Mouse (Mus musculus) thymus, adult 2 months (tissue): Measurements from ENCODE around the gene Med12l. TPM values are rescaled to one million over a fixed set of nuclear protein-coding genes. Genes with fewer than 3 reads are reported as not detected.
"Not testable (repeated sequence)": the region's sequence is repeated elsewhere in the genome, so short reads cannot be mapped to it uniquely, and the experiment has no call there.

Experiments used
- DNase-seq: peaks from one replicate; pipeline ENCODE4 v3.0.0; 2021
- H3K27ac ChIP-seq: fragments of 200-500 bp; 2 replicates; pipeline ENCODE4 v1.5.1; 2012; ENCODE audit warnings: low read length, control low read depth; ENCODE audit not compliant: control insufficient read depth, insufficient read depth
- H3K27me3 ChIP-seq: fragments of 200-500 bp; 2 replicates; pipeline ENCODE4 v1.6.1; 2012; ENCODE audit warnings: mild to moderate bottlenecking, low read length, moderate library complexity, mixed read lengths; ENCODE audit not compliant: control insufficient read depth, insufficient read depth
- H3K36me3 ChIP-seq: fragments of 200-500 bp; 2 replicates; pipeline ENCODE4 v1.6.1; 2012; ENCODE audit warnings: mild to moderate bottlenecking, low read length, moderate library complexity; ENCODE audit not compliant: control insufficient read depth, insufficient read depth
- H3K4me1 ChIP-seq: fragments of 200-500 bp; replicated peaks from 2 replicates; pipeline ENCODE4 v1.6.1; 2012; ENCODE audit warnings: low read length; ENCODE audit not compliant: control insufficient read depth, insufficient read depth
- H3K4me3 ChIP-seq: fragments of 200-500 bp; 2 replicates; pipeline ENCODE4 v1.5.1; 2012; ENCODE audit warnings: mild to moderate bottlenecking, low read length, control low read depth, moderate library complexity; ENCODE audit not compliant: control insufficient read depth, insufficient read depth
- CTCF ChIP-seq: fragments of 200-500 bp; IDR thresholded peaks from 2 replicates; pipeline ENCODE4 v1.5.1; 2012; ENCODE audit warnings: mild to moderate bottlenecking, control low read depth, low read length, moderate library complexity, borderline replicate concordance; ENCODE audit not compliant: control insufficient read depth, poor library complexity, insufficient read depth; ENCODE audit errors: extremely low read depth
- POLR2A ChIP-seq: fragments of 200-500 bp; IDR thresholded peaks from 2 replicates; pipeline ENCODE4 v1.6.1; 2012; ENCODE audit warnings: mild to moderate bottlenecking, low read length, control low read depth, moderate library complexity; ENCODE audit not compliant: control insufficient read depth, poor library complexity, insufficient read depth; ENCODE audit errors: extremely low read depth
- WGBS: fragments of 180-500 bp; shearing (Covaris S2); methylation state at CpG from one replicate; pipeline ENCODE4 v1.1.7; 2018; 5-methylcytosine and 5-hydroxymethylcytosine counted together
- polyA plus RNA-seq: library from polyadenylated mRNA; depleted of rRNA; stranded (reverse); fragments of >200 nt; gene quantifications from 2 replicates; pipeline ENCODE4 v1.2.3, GENCODE M21; 2012

Gene Med12l
- polyA plus RNA-seq, 1 experiment = 3.3 TPM

GRCm38 (mm10) chr3:59098540-59098939 is 92.9 kb downstream of the Med12l start:
- peaks cover 5% of the 10 kb centered on the region for H3K4me1 ChIP-seq
- peaks cover 15% of the 10 kb centered on the region for H3K36me3 ChIP-seq
- no peak for TF ChIP-seq POLR2A
- no peak for TF ChIP-seq CTCF
- DNase-seq = no peak
- H3K4me3 ChIP-seq = no peak overlapping the region
- whole genome bisulfite sequencing = 26% methylated on average over 10 of the region's 10 CpGs
- H3K27me3 ChIP-seq = no peaks in the 10 kb centered on the region
- no peak overlapping the region for H3K27ac ChIP-seq

GRCm38 (mm10) chr3:59101218-59101986 is 95.8 kb downstream of the Med12l start, which contains the start of gene Gpr171:
Gene Gpr171, minus strand, starts transcription at chr3:59101821.
- 7% methylated on average over 6 of the region's 6 CpGs for WGBS
- peak; percentile 51 for DNase-seq
- Histone ChIP-seq H3K27ac (peak within 1 kb of the TSS; percentile 78), H3K36me3 (peaks cover 15% of the 10 kb centered on the region), H3K27me3 (no peaks in the 10 kb centered on the region), H3K4me1 (peaks cover 15% of the 10 kb centered on the region), H3K4me3 (peak within 1 kb of the TSS; percentile 52)
- no peak for TF ChIP-seq CTCF
- TF ChIP-seq POLR2A = no peak

- Histone ChIP-seq H3K27ac (peak overlapping the region; percentile 62; the same call in 1 of the 2 replicates), H3K36me3 (peaks cover 13% of the 10 kb centered on the region), H3K4me3 (no peak overlapping the region), H3K27me3 (no peaks in the 10 kb centered on the region), H3K4me1 (peaks cover 15% of the 10 kb centered on the region)
- 72% methylated on average over 2 of the region's 2 CpGs for WGBS
- TF ChIP-seq POLR2A (no peak), CTCF (no peak)
- DNase-seq = no peak
These were observed 96.5 kb downstream of the Med12l start for GRCm38 (mm10) chr3:59102146-59102545.

- TF ChIP-seq POLR2A (no peak), CTCF (no peak)
- Histone ChIP-seq H3K4me1 (peaks cover 14% of the 10 kb centered on the region), H3K4me3 (no peak overlapping the region), H3K36me3 (no peaks in the 10 kb centered on the region), H3K27ac (no peak overlapping the region), H3K27me3 (no peaks in the 10 kb centered on the region)
- 53% methylated on average over 4 of the region's 4 CpGs for WGBS
- DNase-seq = no peak
These were observed 98.8 kb downstream of the Med12l start for GRCm38 (mm10) chr3:59104462-59104861.

GRCm38 (mm10) chr3:59107439-59107838 is 101.8 kb downstream of the Med12l start:
- Histone ChIP-seq H3K36me3 (no peaks in the 10 kb centered on the region), H3K27me3 (no peaks in the 10 kb centered on the region), H3K27ac (no peak overlapping the region), H3K4me3 (no peak overlapping the region), H3K4me1 (peaks cover 11% of the 10 kb centered on the region)
- 94% methylated on average over 4 of the region's 4 CpGs for WGBS
- no peak for DNase-seq
- TF ChIP-seq POLR2A (no peak), CTCF (no peak)

- not testable (repeated sequence) for H3K4me1 ChIP-seq, H3K27ac ChIP-seq, H3K4me3 ChIP-seq, DNase-seq, H3K36me3 ChIP-seq, H3K27me3 ChIP-seq
- WGBS = 100% methylated on average over 3 of the region's 3 CpGs
These were observed 104.2 kb downstream of the Med12l start for GRCm38 (mm10) chr3:59109834-59110233.

GRCm38 (mm10) chr3:59111944-59112343 is 106.3 kb downstream of the Med12l start:
- Histone ChIP-seq H3K36me3 (no peaks in the 10 kb centered on the region), H3K4me3 (no peak overlapping the region)

GRCm38 (mm10) chr3:59113291-59113690 is 107.7 kb downstream of the Med12l start:
- 86% methylated on average over 4 of the region's 4 CpGs for WGBS
- not testable (repeated sequence) for H3K36me3 ChIP-seq, H3K4me1 ChIP-seq

More at GRCm38 (mm10) chr3:59111944-59112343, 106.3 kb downstream of the Med12l start:
- no peak overlapping the region for H3K27ac ChIP-seq
- 89% methylated on average over 3 of the region's 3 CpGs for WGBS
- H3K4me1 ChIP-seq = peaks cover 9% of the 10 kb centered on the region
- DNase-seq = no peak
- no peaks in the 10 kb centered on the region for H3K27me3 ChIP-seq
- TF ChIP-seq CTCF (no peak), POLR2A (no peak)

More at GRCm38 (mm10) chr3:59113291-59113690, 107.7 kb downstream of the Med12l start:
- H3K27me3 ChIP-seq, H3K27ac ChIP-seq, H3K4me3 ChIP-seq, DNase-seq: not testable (repeated sequence)
